Mouse (Mus musculus): Measurements from ENCODE around the gene Zrsr1. TPM values are rescaled to one million over a fixed set of nuclear protein-coding genes. Genes with fewer than 3 reads are reported as not detected.

Gene Zrsr1
- polyA plus RNA-seq, 1 experiment, result 5.9 TPM

DNA sequence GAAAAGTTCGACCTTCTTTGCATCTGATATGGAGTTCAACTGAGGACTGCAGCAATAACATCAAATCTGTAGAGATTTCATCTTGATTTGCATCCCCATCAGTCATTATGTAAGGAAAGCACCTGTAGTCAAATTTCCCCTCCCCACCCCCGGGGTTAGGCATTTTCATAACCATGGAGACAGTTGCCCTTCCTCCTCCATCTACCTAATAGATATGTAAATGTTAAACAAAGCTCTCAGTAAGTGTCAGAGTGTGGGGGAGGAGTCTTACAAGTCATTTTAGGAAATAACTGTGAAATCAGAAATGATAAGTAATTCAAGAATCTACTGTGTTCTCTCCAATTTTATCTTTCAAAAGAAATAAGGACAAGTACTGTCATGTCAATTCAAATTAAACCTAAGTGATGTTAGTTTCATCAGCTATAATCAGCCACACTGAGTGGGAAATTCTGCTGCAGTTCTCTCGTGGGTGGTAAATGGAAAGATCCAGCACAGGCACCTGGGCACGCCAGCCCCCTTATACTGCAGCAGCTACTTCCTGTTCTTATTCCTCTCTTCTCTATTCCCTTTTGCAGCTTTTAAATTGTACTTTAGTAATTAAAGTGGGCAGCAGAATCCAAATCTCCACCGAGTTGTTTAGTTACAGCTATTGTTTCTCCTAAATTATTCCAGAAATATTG is 35.2 kb upstream of the Zrsr1 start:
- Histone ChIP-seq H3K27ac (ENCODE audit: insufficient read depth, low read depth, low read length) (no peak overlapping the region), H3K27me3 (replicated peaks; ENCODE audit: control insufficient read depth, insufficient read depth, low read length) (no peaks in the 10 kb centered on the region), H3K4me1 (ENCODE audit: control insufficient read depth, insufficient read depth, low read length) (no peaks in the 10 kb centered on the region), H3K4me3 (ENCODE audit: insufficient read depth, low read depth, low read length) (no peak overlapping the region), H3K36me3 (ENCODE audit: control insufficient read depth, insufficient read depth, low read length) (no peaks in the 10 kb centered on the region)
- TF ChIP-seq POLR2A (IDR thresholded peaks at IDR 0.05; ENCODE audit: low read depth, low read length), result no peak
- no peak for TF ChIP-seq CTCF (conservative IDR thresholded peaks at IDR 0.05; ENCODE audit: insufficient read depth, insufficient read length, low read depth, low read length)
- 67% methylated on average over 5 of the region's 5 CpGs for WGBS
- no peak for DNase-seq

DNA sequence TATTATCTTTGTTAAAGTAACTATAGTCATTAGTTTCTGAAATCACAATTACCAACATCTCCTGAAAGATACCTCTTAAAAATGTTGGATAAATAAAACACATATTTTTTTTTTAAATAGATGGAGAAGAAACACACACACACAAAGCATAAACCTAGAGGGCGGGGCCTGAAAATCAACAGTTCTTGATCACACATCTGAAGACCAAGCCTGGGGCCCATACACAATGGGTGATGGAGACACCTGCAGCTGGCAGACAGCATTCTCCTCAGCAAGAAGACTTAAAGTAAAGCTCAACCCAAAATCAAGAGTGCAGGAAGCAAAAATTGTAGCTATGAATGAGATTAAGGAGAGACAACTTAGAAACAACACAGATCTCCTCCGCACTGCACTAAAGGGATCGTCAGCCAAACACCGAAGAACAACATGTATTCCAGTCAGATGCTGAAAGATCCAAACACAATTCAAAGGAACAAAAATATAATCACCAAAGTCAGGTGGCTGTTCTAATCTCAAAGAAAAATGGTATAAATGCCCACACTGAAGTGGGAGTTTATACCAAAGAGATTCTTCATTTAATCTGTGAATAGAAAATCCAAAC is 34.0 kb upstream of the Zrsr1 start:
- Histone ChIP-seq H3K27ac (ENCODE audit: insufficient read depth, low read depth, low read length) (no peak overlapping the region), H3K4me3 (ENCODE audit: insufficient read depth, low read depth, low read length) (no peak overlapping the region), H3K4me1 (ENCODE audit: control insufficient read depth, insufficient read depth, low read length) (no peaks in the 10 kb centered on the region), H3K27me3 (replicated peaks; ENCODE audit: control insufficient read depth, insufficient read depth, low read length) (no peaks in the 10 kb centered on the region), H3K36me3 (ENCODE audit: control insufficient read depth, insufficient read depth, low read length) (no peaks in the 10 kb centered on the region)
- TF ChIP-seq POLR2A (IDR thresholded peaks at IDR 0.05; ENCODE audit: low read depth, low read length) (no peak), CTCF (conservative IDR thresholded peaks at IDR 0.05; ENCODE audit: insufficient read depth, insufficient read length, low read depth, low read length) (no peak)
- DNase-seq, result no peak
- 98% methylated on average over 4 of the region's 4 CpGs for WGBS

DNA sequence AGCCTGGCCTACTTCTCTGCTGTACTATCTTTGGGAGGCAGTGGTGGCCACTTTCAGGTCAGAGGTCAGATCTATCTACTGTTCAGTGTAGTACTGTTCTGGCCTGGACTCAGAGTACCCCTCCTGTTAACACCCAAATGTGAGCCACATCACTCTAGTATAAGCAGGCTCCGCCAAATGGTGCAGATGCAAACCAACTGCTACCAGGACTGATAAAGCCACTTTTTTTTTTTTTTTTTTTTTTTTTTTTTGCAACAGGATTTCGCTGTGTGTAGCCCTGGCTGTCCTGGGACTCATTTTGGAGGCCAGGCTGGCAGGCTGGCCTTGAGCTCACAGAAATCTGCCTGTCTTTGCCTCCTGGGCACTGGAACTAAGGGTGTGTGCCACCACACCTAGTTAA is 32.8 kb upstream of the Zrsr1 start:
- DNase-seq, result no peak
- H3K27ac ChIP-seq (ENCODE audit: insufficient read depth, low read depth, low read length), result no peak overlapping the region
- no peaks in the 10 kb centered on the region for H3K4me1 ChIP-seq (ENCODE audit: control insufficient read depth, insufficient read depth, low read length)
- H3K4me3 ChIP-seq (ENCODE audit: insufficient read depth, low read depth, low read length), result no peak overlapping the region
- 86% methylated on average over 2 of the region's 2 CpGs for WGBS
- H3K36me3 ChIP-seq (ENCODE audit: control insufficient read depth, insufficient read depth, low read length), result no peaks in the 10 kb centered on the region
- TF ChIP-seq CTCF (conservative IDR thresholded peaks at IDR 0.05; ENCODE audit: insufficient read depth, insufficient read length, low read depth, low read length), result no peak
- no peak for TF ChIP-seq POLR2A (IDR thresholded peaks at IDR 0.05; ENCODE audit: low read depth, low read length)
- no peaks in the 10 kb centered on the region for H3K27me3 ChIP-seq (replicated peaks; ENCODE audit: control insufficient read depth, insufficient read depth, low read length)

DNA sequence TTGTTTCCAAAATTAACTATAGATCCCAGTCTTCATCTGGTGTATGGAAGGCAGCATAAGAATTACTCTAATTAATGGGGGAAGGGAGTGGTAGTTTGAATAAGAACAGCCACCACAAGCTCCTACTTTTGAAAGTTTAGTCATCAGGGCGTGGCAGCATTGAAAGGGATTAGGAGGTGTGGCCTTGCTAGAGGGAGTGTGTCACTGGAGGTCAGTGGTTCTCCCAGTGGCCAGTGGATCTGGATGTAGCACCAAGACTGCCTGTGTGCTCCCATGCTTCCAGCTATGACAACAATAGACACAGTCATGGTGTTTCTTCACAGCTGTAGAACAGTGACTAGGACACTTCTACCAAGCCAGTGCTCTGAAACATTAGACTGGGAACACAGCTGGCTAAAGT is 22.7 kb upstream of the Zrsr1 start:
- no peaks in the 10 kb centered on the region; the same call in 1 of the 2 replicates for H3K4me1 ChIP-seq (ENCODE audit: control insufficient read depth, insufficient read depth, low read length)
- WGBS, result 100% methylated on average over 1 of the region's 1 CpGs
- no peaks in the 10 kb centered on the region; the same call in 1 of the 2 replicates for H3K36me3 ChIP-seq (ENCODE audit: control insufficient read depth, insufficient read depth, low read length)
- no peak overlapping the region for H3K4me3 ChIP-seq (ENCODE audit: insufficient read depth, low read depth, low read length)
- no peak for DNase-seq
- no peak overlapping the region for H3K27ac ChIP-seq (ENCODE audit: insufficient read depth, low read depth, low read length)
- H3K27me3 ChIP-seq (replicated peaks; ENCODE audit: control insufficient read depth, insufficient read depth, low read length), result no peaks in the 10 kb centered on the region
- no peak for TF ChIP-seq POLR2A (IDR thresholded peaks at IDR 0.05; ENCODE audit: low read depth, low read length)
- TF ChIP-seq CTCF (conservative IDR thresholded peaks at IDR 0.05; ENCODE audit: insufficient read depth, insufficient read length, low read depth, low read length), result no peak

DNA sequence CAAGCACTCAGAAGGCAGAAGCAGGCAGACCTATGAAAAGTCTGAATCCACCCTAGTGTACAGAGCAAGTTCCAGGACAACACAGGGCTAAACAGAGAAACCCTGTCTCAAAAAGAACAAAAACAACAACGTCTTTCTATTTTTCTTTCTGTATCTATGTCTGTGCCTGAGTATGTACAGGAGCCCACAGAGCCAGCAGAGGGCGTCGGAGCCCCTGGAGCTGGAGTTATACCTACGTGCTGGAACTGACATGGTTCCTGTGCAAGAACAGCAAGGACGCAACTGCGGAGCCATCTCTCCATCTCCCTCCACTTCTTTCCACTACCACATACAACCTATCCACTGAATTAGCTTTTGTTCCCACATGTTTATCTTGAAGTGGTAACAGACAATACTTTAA is 21.7 kb upstream of the Zrsr1 start:
- H3K4me3 ChIP-seq (ENCODE audit: insufficient read depth, low read depth, low read length), result no peak overlapping the region
- WGBS, result 95% methylated on average over 6 of the region's 6 CpGs
- no peaks in the 10 kb centered on the region for H3K4me1 ChIP-seq (ENCODE audit: control insufficient read depth, insufficient read depth, low read length)
- no peak overlapping the region for H3K27ac ChIP-seq (ENCODE audit: insufficient read depth, low read depth, low read length)
- H3K36me3 ChIP-seq (ENCODE audit: control insufficient read depth, insufficient read depth, low read length), result no peaks in the 10 kb centered on the region; the same call in 1 of the 2 replicates
- no peak for TF ChIP-seq POLR2A (IDR thresholded peaks at IDR 0.05; ENCODE audit: low read depth, low read length)
- TF ChIP-seq CTCF (conservative IDR thresholded peaks at IDR 0.05; ENCODE audit: insufficient read depth, insufficient read length, low read depth, low read length), result no peak
- H3K27me3 ChIP-seq (replicated peaks; ENCODE audit: control insufficient read depth, insufficient read depth, low read length), result no peaks in the 10 kb centered on the region
- no peak for DNase-seq

DNA sequence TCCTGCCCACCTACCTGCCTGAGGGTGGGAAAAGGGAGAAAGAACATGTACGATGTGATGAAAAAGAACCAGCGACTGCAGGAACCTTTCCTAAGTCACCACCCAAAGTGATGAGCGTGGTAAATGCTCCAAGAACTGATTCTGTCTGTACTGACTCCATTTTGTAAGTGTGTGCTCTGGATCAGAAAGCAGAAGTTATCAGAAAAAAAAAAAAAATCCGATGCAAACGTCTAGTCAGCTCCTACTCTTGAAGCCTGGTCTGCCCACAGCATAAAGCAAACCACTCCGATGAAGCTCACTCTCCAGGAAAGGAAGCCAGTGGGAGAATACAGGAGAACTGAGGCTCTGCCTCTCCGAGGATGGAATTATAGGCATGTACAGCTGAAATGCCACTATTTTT is 19.1 kb upstream of the Zrsr1 start:
- no peak overlapping the region for H3K4me3 ChIP-seq (ENCODE audit: insufficient read depth, low read depth, low read length)
- H3K27me3 ChIP-seq (replicated peaks; ENCODE audit: control insufficient read depth, insufficient read depth, low read length), result no peaks in the 10 kb centered on the region
- H3K4me1 ChIP-seq (ENCODE audit: control insufficient read depth, insufficient read depth, low read length), result no peaks in the 10 kb centered on the region
- no peak for TF ChIP-seq POLR2A (IDR thresholded peaks at IDR 0.05; ENCODE audit: low read depth, low read length)
- TF ChIP-seq CTCF (conservative IDR thresholded peaks at IDR 0.05; ENCODE audit: insufficient read depth, insufficient read length, low read depth, low read length), result no peak
- no peak for DNase-seq
- no peak overlapping the region for H3K27ac ChIP-seq (ENCODE audit: insufficient read depth, low read depth, low read length)
- H3K36me3 ChIP-seq (ENCODE audit: control insufficient read depth, insufficient read depth, low read length), result no peaks in the 10 kb centered on the region; the same call in 1 of the 2 replicates
- WGBS, result 92% methylated on average over 7 of the region's 7 CpGs

DNA sequence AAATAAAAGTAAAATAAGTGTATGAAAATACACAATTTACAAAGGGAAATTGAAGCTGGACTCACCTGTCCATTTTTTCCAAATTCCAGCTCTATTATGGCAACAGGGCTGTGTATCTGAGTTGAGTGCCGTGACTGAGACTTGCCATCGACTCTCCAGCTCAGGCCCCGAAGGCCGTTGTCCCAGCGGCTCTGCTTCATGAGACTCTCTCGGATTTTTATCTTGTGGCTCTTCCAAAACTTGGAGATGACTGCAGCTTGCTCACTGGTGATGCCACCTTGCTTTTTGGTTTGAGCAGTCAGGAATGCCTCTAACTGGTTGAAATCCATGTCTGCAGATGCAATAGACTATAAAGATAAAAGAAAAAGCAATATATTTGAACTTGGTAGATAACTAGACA is 15.5 kb upstream of the Zrsr1 start:
- H3K27me3 ChIP-seq (replicated peaks; ENCODE audit: control insufficient read depth, insufficient read depth, low read length), result no peaks in the 10 kb centered on the region
- no peaks in the 10 kb centered on the region for H3K36me3 ChIP-seq (ENCODE audit: control insufficient read depth, insufficient read depth, low read length)
- H3K4me3 ChIP-seq (ENCODE audit: insufficient read depth, low read depth, low read length), result no peak overlapping the region
- TF ChIP-seq POLR2A (IDR thresholded peaks at IDR 0.05; ENCODE audit: low read depth, low read length) (no peak), CTCF (conservative IDR thresholded peaks at IDR 0.05; ENCODE audit: insufficient read depth, insufficient read length, low read depth, low read length) (no peak)
- H3K4me1 ChIP-seq (ENCODE audit: control insufficient read depth, insufficient read depth, low read length), result no peaks in the 10 kb centered on the region
- no peak overlapping the region for H3K27ac ChIP-seq (ENCODE audit: insufficient read depth, low read depth, low read length)
- 91% methylated on average over 6 of the region's 6 CpGs for WGBS
- no peak for DNase-seq

All from kidney, adult 2 months (tissue).